Mouse (Mus musculus) MEL (cell line): ENCODE data around the gene Tgfb1. TPM values are rescaled to one million over a fixed set of nuclear protein-coding genes. Genes with fewer than 3 reads are reported as not detected.

ENCODE experiments used
- DNase-seq: peaks from one replicate; pipeline ENCODE4 v3.0.0; 2011; ENCODE audit warnings: low read depth, low spot score
- H3K27ac ChIP-seq: 2 replicates; pipeline ENCODE4 v1.5.1; 2012; ENCODE audit warnings: low read depth, mild to moderate bottlenecking, control low read depth, low read length, moderate library complexity; ENCODE audit not compliant: control insufficient read depth
- H3K27me3 ChIP-seq, 2 experiments: fragments of 150-350 bp in 1 of 2; sonication (generic) in 1 of 2; 2 replicates each; pipeline ENCODE4 v1.6.1; 2012; ENCODE audit warnings: low read length in 2 of 2, mild to moderate bottlenecking in 2 of 2, improper control_type of control experiment in 1 of 2, moderate library complexity in 1 of 2; ENCODE audit not compliant: insufficient read depth in 2 of 2, control insufficient read depth in 1 of 2
- H3K36me3 ChIP-seq, 2 experiments: 2 replicates each; pipeline ENCODE4 v1.6.1; 2012 to 2014; ENCODE audit warnings: low read length in 2 of 2, improper control_type of control experiment in 1 of 2, inconsistent platforms in 1 of 2, mild to moderate bottlenecking in 1 of 2; ENCODE audit not compliant: insufficient read depth in 2 of 2, control insufficient read depth in 1 of 2
- H3K4me1 ChIP-seq, 2 experiments: fragments of 150-350 bp in 1 of 2; sonication (generic) in 1 of 2; 2 replicates each; pipeline ENCODE4 v1.6.1; 2012; ENCODE audit warnings: low read length in 2 of 2, improper control_type of control experiment in 1 of 2, mild to moderate bottlenecking in 1 of 2; ENCODE audit not compliant: insufficient read depth in 2 of 2, control insufficient read depth in 1 of 2
- H3K4me3 ChIP-seq, 2 experiments: fragments of 150-350 bp in 1 of 2; sonication (generic) in 1 of 2; 2 replicates each; pipeline ENCODE4 v1.5.1; 2012; ENCODE audit warnings: low read depth in 2 of 2, low read length in 2 of 2, mild to moderate bottlenecking in 2 of 2, moderate library complexity in 2 of 2, control low read depth in 1 of 2, improper control_type of control experiment in 1 of 2; ENCODE audit not compliant: control insufficient read depth in 1 of 2, insufficient read depth in 1 of 2
- H3K79me2 ChIP-seq: 2 replicates; pipeline ENCODE4 v1.6.1; 2012; ENCODE audit warnings: mild to moderate bottlenecking, low read length, moderate library complexity; ENCODE audit not compliant: control insufficient read depth, poor library complexity, insufficient read depth
- H3K9ac ChIP-seq: 2 replicates; pipeline ENCODE4 v1.6.1; 2012; ENCODE audit warnings: low read depth, mild to moderate bottlenecking, control low read depth, low read length, moderate library complexity; ENCODE audit not compliant: control insufficient read depth, poor library complexity, severe bottlenecking
- H3K9me3 ChIP-seq: fragments of 150-350 bp; sonication (generic); replicated peaks from 2 replicates; pipeline ENCODE4 v1.6.1; 2012; ENCODE audit warnings: mild to moderate bottlenecking, low read length, improper control_type of control experiment, moderate library complexity; ENCODE audit not compliant: insufficient read depth
- BHLHE40 ChIP-seq: IDR thresholded peaks from 2 replicates; pipeline ENCODE4 v1.6.1; 2012; ENCODE audit warnings: low read depth, mild to moderate bottlenecking, inconsistent platforms, low read length, improper control_type of control experiment, borderline replicate concordance
- CTCF ChIP-seq, 3 experiments: IDR thresholded peaks in 2 of 3; conservative IDR thresholded peaks in 1 of 3; 2 replicates each; pipeline ENCODE4 v1.5.1; 2011 to 2012; ENCODE audit warnings: low read length in 3 of 3, low read depth in 2 of 3, mild to moderate bottlenecking in 2 of 3, improper control_type of control experiment in 1 of 3, inconsistent platforms in 1 of 3, mixed read lengths in 1 of 3, moderate library complexity in 1 of 3; ENCODE audit not compliant: control insufficient read depth in 1 of 3, insufficient read depth in 1 of 3, poor library complexity in 1 of 3, severe bottlenecking in 1 of 3
- GABPA ChIP-seq: IDR thresholded peaks from 2 replicates; pipeline ENCODE4 v1.6.1; 2012; ENCODE audit warnings: low read depth, mild to moderate bottlenecking, inconsistent platforms, low read length, improper control_type of control experiment, moderate library complexity
- HCFC1 ChIP-seq: IDR thresholded peaks from 2 replicates; pipeline ENCODE4 v1.6.1; 2012; ENCODE audit warnings: low read depth, mild to moderate bottlenecking, inconsistent platforms, low read length, improper control_type of control experiment, moderate library complexity
- JUND ChIP-seq: IDR thresholded peaks from 2 replicates; pipeline ENCODE4 v1.6.1; 2011; ENCODE audit warnings: low read depth, mild to moderate bottlenecking, improper control_type of control experiment, low read length
- MAFK ChIP-seq: IDR thresholded peaks from 2 replicates; pipeline ENCODE4 v1.6.1; 2011; ENCODE audit warnings: low read depth, mild to moderate bottlenecking, low read length, improper control_type of control experiment, borderline replicate concordance
- MAZ ChIP-seq: IDR thresholded peaks from 2 replicates; pipeline ENCODE4 v1.6.1; 2012; ENCODE audit warnings: low read depth, mild to moderate bottlenecking, inconsistent platforms, low read length, improper control_type of control experiment
- MEF2A ChIP-seq: IDR thresholded peaks from 2 replicates; pipeline ENCODE4 v1.6.1; 2014; ENCODE audit warnings: low read depth, mild to moderate bottlenecking, inconsistent platforms, low read length, improper control_type of control experiment; ENCODE audit not compliant: poor library complexity, insufficient replicate concordance, severe bottlenecking; ENCODE audit errors: extremely low read depth
- MXI1 ChIP-seq: IDR thresholded peaks from 2 replicates; pipeline ENCODE4 v1.6.1; 2011; ENCODE audit warnings: mild to moderate bottlenecking, low read depth, low read length, improper control_type of control experiment
- MYC ChIP-seq: IDR thresholded peaks from 2 replicates; pipeline ENCODE4 v1.6.1; 2011; ENCODE audit warnings: low read depth, mild to moderate bottlenecking, low read length, improper control_type of control experiment, moderate library complexity
- NELFE ChIP-seq: IDR thresholded peaks from 2 replicates; pipeline ENCODE4 v1.6.1; 2011; ENCODE audit warnings: low read depth, low read length, improper control_type of control experiment
- NRF1 ChIP-seq: IDR thresholded peaks from 2 replicates; pipeline ENCODE4 v1.6.1; 2014; ENCODE audit warnings: low read depth, mild to moderate bottlenecking, inconsistent platforms, low read length, improper control_type of control experiment, moderate library complexity; ENCODE audit not compliant: poor library complexity, insufficient read depth, severe bottlenecking
- POLR2AphosphoS2 ChIP-seq: IDR thresholded peaks from 2 replicates; pipeline ENCODE4 v1.6.1; 2011; ENCODE audit warnings: low read length, improper control_type of control experiment
- RAD21 ChIP-seq: IDR thresholded peaks from 2 replicates; pipeline ENCODE4 v1.6.1; 2011; ENCODE audit warnings: mild to moderate bottlenecking, low read depth, low read length, improper control_type of control experiment
- SIN3A ChIP-seq: IDR thresholded peaks from 2 replicates; pipeline ENCODE4 v1.6.1; 2012; ENCODE audit warnings: low read length, improper control_type of control experiment, inconsistent platforms
- SMC3 ChIP-seq: IDR thresholded peaks from 2 replicates; pipeline ENCODE4 v1.6.1; 2011; ENCODE audit warnings: low read depth, low read length, improper control_type of control experiment
- TBP ChIP-seq: IDR thresholded peaks from 2 replicates; pipeline ENCODE4 v1.8.0; 2011; ENCODE audit warnings: low read depth, low read length, improper control_type of control experiment
- TCF12 ChIP-seq: IDR thresholded peaks from 2 replicates; pipeline ENCODE4 v1.6.1; 2014; ENCODE audit warnings: low read depth, mild to moderate bottlenecking, inconsistent platforms, low read length, improper control_type of control experiment, moderate library complexity
- USF1 ChIP-seq: IDR thresholded peaks from 2 replicates; pipeline ENCODE4 v1.6.1; 2014; ENCODE audit warnings: low read depth, mild to moderate bottlenecking, inconsistent platforms, low read length, improper control_type of control experiment, moderate library complexity
- USF2 ChIP-seq, 2 experiments: IDR thresholded peaks; 2 replicates each; pipeline ENCODE4 v1.6.1; 2011 to 2012; ENCODE audit warnings: improper control_type of control experiment in 2 of 2, low read length in 2 of 2, borderline replicate concordance in 1 of 2, inconsistent platforms in 1 of 2, low read depth in 1 of 2, mild to moderate bottlenecking in 1 of 2; ENCODE audit not compliant: insufficient read depth in 1 of 2
- ZC3H11A ChIP-seq: IDR thresholded peaks from 2 replicates; pipeline ENCODE4 v1.6.1; 2012; ENCODE audit warnings: low read depth, mild to moderate bottlenecking, inconsistent platforms, low read length, improper control_type of control experiment
- polyA plus RNA-seq, 2 experiments: library from polyadenylated mRNA; stranded (reverse) in 1 of 2; unstranded in 1 of 2; fragments of >175 nt in 1 of 2; fragments of >200 nt in 1 of 2; gene quantifications; 2 replicates each; pipeline versions ENCODE4 v1.2.1 to v1.2.4; 2012; ENCODE audit warnings: low replicate concordance in 2 of 2, low read depth in 1 of 2; ENCODE audit not compliant: insufficient read length in 2 of 2, insufficient read depth in 1 of 2, missing spikeins in 1 of 2
- total RNA-seq: library from RNA; depleted of rRNA; stranded (reverse); fragments of 300-350 nt; gene quantifications from 2 replicates; pipeline ENCODE4 v1.2.3, GENCODE M21; 2012

Tgfb1 gene
- total and polyA plus RNA-seq, 3 experiments, result 108 to 489 (median 164) TPM

DNA sequence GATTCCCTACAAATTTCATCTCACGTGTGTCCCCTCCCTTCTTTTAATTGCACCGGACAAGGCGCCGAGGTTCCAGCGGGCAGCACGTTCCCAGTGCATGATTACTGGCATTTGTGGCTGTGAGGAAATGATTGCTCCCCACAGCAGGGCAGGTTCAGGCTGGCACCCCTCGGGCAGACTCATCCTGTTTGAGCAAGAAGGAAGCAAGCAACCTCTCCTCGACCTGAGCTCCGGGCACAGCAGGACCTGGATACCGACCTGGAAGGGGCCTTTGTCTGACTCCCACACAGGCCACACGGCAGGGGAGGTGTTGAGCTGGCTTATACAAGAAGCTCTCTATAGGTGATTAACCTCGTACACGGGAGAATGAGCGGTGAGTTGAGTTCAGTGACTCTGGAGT lies 41.7 kb upstream of the Tgfb1 start:
- no peak overlapping the region for H3K9ac ChIP-seq
- H3K79me2 ChIP-seq, result no peaks in the 10 kb centered on the region
- no peaks in the 10 kb centered on the region for H3K36me3 ChIP-seq
- no peaks in the 10 kb centered on the region for H3K27me3 ChIP-seq
- no peak for DNase-seq
- no peak overlapping the region for H3K27ac ChIP-seq
- no peak overlapping the region for H3K4me3 ChIP-seq
- H3K4me1 ChIP-seq, result no peaks in the 10 kb centered on the region; a peak in 1 of 4 replicates
- no peaks in the 10 kb centered on the region for H3K9me3 ChIP-seq
- no peak for TF ChIP-seq NRF1

- no peaks in the 10 kb centered on the region for H3K36me3 ChIP-seq
- H3K27ac ChIP-seq, result no peak overlapping the region
- no peaks in the 10 kb centered on the region; a peak in 1 of 4 replicates for H3K4me1 ChIP-seq
- DNase-seq, result no peak
- no peak overlapping the region for H3K4me3 ChIP-seq
- no peaks in the 10 kb centered on the region for H3K9me3 ChIP-seq
- H3K79me2 ChIP-seq, result no peaks in the 10 kb centered on the region
- no peaks in the 10 kb centered on the region for H3K27me3 ChIP-seq
- no peak for TF ChIP-seq ZC3H11A
- 0 out of 2 replicates have a peak, but pooled peaks have one; percentile 6 for TF ChIP-seq SMC3
- TF ChIP-seq USF2 (IDR thresholded peaks at IDR 0.05; ENCODE audit: borderline replicate concordance in 1 of 2, insufficient read depth in 1 of 2, low read depth in 1 of 2, low read length in 2 of 2), result no peak
- no peak for TF ChIP-seq GABPA
- no peak for TF ChIP-seq JUND
- TF ChIP-seq TBP, result no peak
- peak in 2 of 3 experiments; percentile 16 to 31; a peak in 2 of 6 replicates for TF ChIP-seq CTCF (IDR thresholded peaks at IDR 0.05 in 2 of 3, conservative IDR thresholded peaks at IDR 0.05 in 1 of 3; ENCODE audit: control insufficient read depth in 1 of 3, insufficient read depth in 1 of 3, low read depth in 2 of 3, low read length in 3 of 3, poor library complexity in 1 of 3, severe bottlenecking in 1 of 3)
- no peak for TF ChIP-seq TCF12
- TF ChIP-seq MYC, result no peak
- TF ChIP-seq MAZ, result no peak
- no peak for TF ChIP-seq MXI1
- TF ChIP-seq SIN3A, result no peak
- no peak for TF ChIP-seq USF1
- TF ChIP-seq NRF1, result no peak
- TF ChIP-seq RAD21, result peak; percentile 17
- TF ChIP-seq BHLHE40, result no peak
- no peak for TF ChIP-seq HCFC1
- no peak for TF ChIP-seq MAFK
- no peak for TF ChIP-seq POLR2AphosphoS2
- TF ChIP-seq NELFE, result no peak
- no peak for TF ChIP-seq MEF2A
- no peak overlapping the region for H3K9ac ChIP-seq
Measured at GRCm38 (mm10) chr7:25647574-25648123, 39.2 kb upstream of the Tgfb1 start.
